8 mouse cellular contexts compared by ENCODE assay signal in the genomic region with DNA sequence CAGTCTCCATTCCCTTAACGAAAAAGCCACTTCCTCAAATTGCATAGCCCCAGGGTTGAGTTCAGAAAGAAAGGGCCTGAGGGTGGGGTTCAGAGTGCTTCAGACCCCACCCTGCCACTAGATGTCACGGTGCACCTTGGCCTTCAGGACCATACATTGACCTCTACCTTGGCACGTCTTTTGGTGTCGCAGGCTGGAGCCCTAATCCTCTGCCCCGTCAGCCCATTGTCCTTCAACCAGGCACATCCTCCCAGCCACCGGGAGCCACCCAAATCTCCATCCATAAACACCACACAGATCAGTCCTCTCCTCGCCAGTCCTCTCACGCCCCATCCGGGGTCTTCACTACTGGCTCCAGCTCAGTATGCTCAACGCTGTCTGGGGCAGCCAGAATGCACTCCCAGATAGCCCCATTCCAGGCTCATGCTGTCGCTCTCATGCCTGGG. TPM values are rescaled to one million over a fixed set of nuclear protein-coding genes. Genes with fewer than 3 reads are reported as not detected.
DNase-seq lines count a peak whose midpoint lies in the region; ATAC-seq and TF ChIP-seq lines count a peak whose summit lies in the region.

No protein-coding gene starts in this region.

- WGBS in heart, embryonic 13.5 days, result 19% methylated on average over 11 of the region's 11 CpGs
- 16% methylated on average over 11 of the region's 11 CpGs for WGBS in lung, embryonic 16.5 days

- H3K4me3 ChIP-seq in heart, embryonic 13.5 days, result peak overlapping the region; percentile 48
- peak overlapping the region; percentile 27; the same call in 1 of the 2 replicates for H3K4me3 ChIP-seq in G1E (ENCODE audit: low read depth, low read length)
- peak overlapping the region; percentile 43 for H3K4me3 ChIP-seq in lung, embryonic 16.5 days (ENCODE audit: low read length)

- ATAC-seq in heart, embryonic 13.5 days (ENCODE audit: extremely low read depth, insufficient number of reproducible peaks, low FRiP score, low TSS enrichment), result no peak
- ATAC-seq in G1E (ENCODE audit: extremely low read depth, insufficient number of reproducible peaks, low FRiP score, poor library complexity, severe bottlenecking), result peak; percentile 32; the same call in 1 of the 2 replicates
- ATAC-seq in hematopoietic stem cell, adult 5-6 weeks (replicated peaks in 1 of 2; ENCODE audit: insufficient read depth in 1 of 2, low FRiP score in 2 of 2, low TSS enrichment in 1 of 2, low read depth in 1 of 2, poor library complexity in 2 of 2, severe bottlenecking in 2 of 2), result peak; percentile 50 to 54
- ATAC-seq in lung, embryonic 16.5 days (ENCODE audit: low read depth), result 0 out of 2 replicates have a peak, but pooled peaks have one; percentile 10

- H3K4me2 ChIP-seq in heart, embryonic 13.5 days, result peak overlapping the region; percentile 72
- H3K4me2 ChIP-seq in lung, embryonic 16.5 days (ENCODE audit: low read depth, low read length), result peak overlapping the region; percentile 60

- peaks cover 22% of the 10 kb centered on the region for H3K4me1 ChIP-seq in heart, embryonic 13.5 days
- peaks cover 22% of the 10 kb centered on the region for H3K4me1 ChIP-seq in G1E (ENCODE audit: insufficient read depth, low read depth, low read length)
- H3K4me1 ChIP-seq in lung, embryonic 16.5 days (replicated peaks; ENCODE audit: control insufficient read depth, insufficient read depth, low read length), result peaks cover 4% of the 10 kb centered on the region; the same call in 1 of the 2 replicates

- peaks cover 83% of the 10 kb centered on the region for H3K27me3 ChIP-seq in heart, embryonic 13.5 days (replicated peaks)
- peaks cover 40% of the 10 kb centered on the region; the same call in 1 of the 2 replicates for H3K27me3 ChIP-seq in G1E (ENCODE audit: insufficient read depth, low read length)
- H3K27me3 ChIP-seq in lung, embryonic 16.5 days (ENCODE audit: control insufficient read depth, insufficient read depth, low read depth, low read length), result peaks cover 9% of the 10 kb centered on the region
- H3K27me3 ChIP-seq in splenic B cell, adult 2 months (ENCODE audit: control insufficient read depth, insufficient read depth, low read length, poor library complexity, severe bottlenecking), result no peaks in the 10 kb centered on the region

- no peak for DNase-seq in heart, adult 8-10 months (ENCODE audit: low spot score)
- no peak for DNase-seq in G1E (ENCODE audit: low spot score)
- peak; percentile 81 for DNase-seq in splenic B cell, adult 2 months (ENCODE audit: low read depth, low spot score)
- no peak for DNase-seq in right cerebral cortex, postnatal 14 days
- DNase-seq in embryo, embryonic 11 days, result no peak

- no peaks in the 10 kb centered on the region for H3K9me3 ChIP-seq in heart, embryonic 13.5 days
- no peaks in the 10 kb centered on the region for H3K9me3 ChIP-seq in G1E (replicated peaks)
- H3K9me3 ChIP-seq in lung, embryonic 16.5 days (ENCODE audit: control insufficient read depth, low read length), result no peaks in the 10 kb centered on the region

- peak overlapping the region; percentile 65; the same call in 1 of the 2 replicates for H3K9ac ChIP-seq in heart, embryonic 13.5 days
- no peak overlapping the region for H3K9ac ChIP-seq in lung, embryonic 16.5 days (ENCODE audit: low read length)

- no peak overlapping the region for H3K27ac ChIP-seq in heart, embryonic 13.5 days (replicated peaks)
- no peak overlapping the region for H3K27ac ChIP-seq in lung, embryonic 16.5 days (ENCODE audit: low read length)

- TF ChIP-seq CTCF in G1E (IDR thresholded peaks at IDR 0.05; ENCODE audit: low read depth, low read length), result no peak

- H3K36me3 ChIP-seq in heart, embryonic 13.5 days, result no peaks in the 10 kb centered on the region
- H3K36me3 ChIP-seq in G1E (replicated peaks), result no peaks in the 10 kb centered on the region
- H3K36me3 ChIP-seq in lung, embryonic 16.5 days (ENCODE audit: control insufficient read depth, insufficient read depth, low read length), result no peaks in the 10 kb centered on the region
- H3K36me3 ChIP-seq in splenic B cell, adult 2 months (ENCODE audit: control insufficient read depth, insufficient read depth, low read length, poor library complexity, severe bottlenecking), result no peaks in the 10 kb centered on the region

RNA-seq across cellular contexts. Expression of a gene that starts 0.7 kb away (rescaled TPM):
- polyA plus RNA-seq in heart, embryonic 13.5 days (2015; fragmentation: Nextera tagmentation; extraction: Ambion mirVana), result 2.1 and 2.9 TPM in 2 replicates
- 1 to 10 TPM in 3 of 4 experiments, under 1 TPM in 1; 0.72 to 1.3 (median 1.2) TPM for total RNA-seq in heart, adult 8-10 months (2022)
- total RNA-seq in G1E (2014; fragmentation: Nextera tagmentation) (0.34 TPM in 1 of 2 replicates, not detected in the other), G1E (2017) (0.46 and 0.82 TPM in 2 replicates)
- polyA plus RNA-seq in G1E (2012), result 0.11 and 0.21 TPM in 2 replicates
- total RNA-seq in hematopoietic stem cell, adult 5-6 weeks (2017), result 11.0 and 12.1 TPM in 2 replicates
- 1.8 and 2.1 TPM in 2 replicates for polyA plus RNA-seq in lung, embryonic 16.5 days (2015; fragmentation: Nextera tagmentation; extraction: Ambion mirVana)

RNA-seq across cellular contexts. Expression of a gene that starts 55.6 kb away (rescaled TPM):
- 807 and 886 TPM in 2 replicates for polyA plus RNA-seq in heart, embryonic 13.5 days (2015; fragmentation: Nextera tagmentation; extraction: Ambion mirVana)
- total RNA-seq in heart, adult 8-10 months (2022), result 1,000 to 10,000 TPM; 1,293 to 1,379 (median 1,312) TPM
- total RNA-seq in G1E (2014; fragmentation: Nextera tagmentation), result 51.2 and 51.7 TPM in 2 replicates
- total RNA-seq in G1E (2017), result 100 and 103 TPM in 2 replicates
- 105 and 142 TPM in 2 replicates for polyA plus RNA-seq in G1E (2012)
- total RNA-seq in hematopoietic stem cell, adult 5-6 weeks (2017), result 69.8 and 102 TPM in 2 replicates
- polyA plus RNA-seq in lung, embryonic 16.5 days (2015; fragmentation: Nextera tagmentation; extraction: Ambion mirVana), result 347 and 354 TPM in 2 replicates

RNA-seq across cellular contexts. Expression of a gene that starts 59.9 kb away (rescaled TPM):
- polyA plus RNA-seq in heart, embryonic 13.5 days (2015; fragmentation: Nextera tagmentation; extraction: Ambion mirVana), result 0.12 and 0.18 TPM in 2 replicates
- total RNA-seq in heart, adult 8-10 months (2022), result not detected
- total RNA-seq in G1E (2014; fragmentation: Nextera tagmentation) (not detected in 2 replicates), G1E (2017) (0.12 and 0.16 TPM in 2 replicates)
- polyA plus RNA-seq in G1E (2012), result 0.03 TPM in 2 replicates
- total RNA-seq in hematopoietic stem cell, adult 5-6 weeks (2017), result 0.25 and 0.30 TPM in 2 replicates
- polyA plus RNA-seq in lung, embryonic 16.5 days (2015; fragmentation: Nextera tagmentation; extraction: Ambion mirVana), result 0.21 and 0.28 TPM in 2 replicates

Comparison
In these comparisons a context has a peak if more than half of its experiments do, and no peak if none do; other contexts are left out.
1. RNA of a gene that starts 55.6 kb away (total RNA-seq): 1,293 to 1,379 TPM in heart, adult 8-10 months; 51.2 to 103 TPM in G1E and 69.8 to 102 TPM in hematopoietic stem cell, adult 5-6 weeks; every median in the first group is over 10 times any median in the second.
2. Peak in every context shown above with its lines, with median percentiles within 50 percentile points of each other: H3K4me3 ChIP-seq.